Mouse (Mus musculus) liver (tissue): ENCODE measurements around the gene Dirc2.

ENCODE experiments used
- DNase-seq: peaks from one replicate; pipeline ENCODE4 v3.0.0-alpha.2; 2020; ENCODE audit warnings: mixed read lengths

Gene Dirc2

DNA sequence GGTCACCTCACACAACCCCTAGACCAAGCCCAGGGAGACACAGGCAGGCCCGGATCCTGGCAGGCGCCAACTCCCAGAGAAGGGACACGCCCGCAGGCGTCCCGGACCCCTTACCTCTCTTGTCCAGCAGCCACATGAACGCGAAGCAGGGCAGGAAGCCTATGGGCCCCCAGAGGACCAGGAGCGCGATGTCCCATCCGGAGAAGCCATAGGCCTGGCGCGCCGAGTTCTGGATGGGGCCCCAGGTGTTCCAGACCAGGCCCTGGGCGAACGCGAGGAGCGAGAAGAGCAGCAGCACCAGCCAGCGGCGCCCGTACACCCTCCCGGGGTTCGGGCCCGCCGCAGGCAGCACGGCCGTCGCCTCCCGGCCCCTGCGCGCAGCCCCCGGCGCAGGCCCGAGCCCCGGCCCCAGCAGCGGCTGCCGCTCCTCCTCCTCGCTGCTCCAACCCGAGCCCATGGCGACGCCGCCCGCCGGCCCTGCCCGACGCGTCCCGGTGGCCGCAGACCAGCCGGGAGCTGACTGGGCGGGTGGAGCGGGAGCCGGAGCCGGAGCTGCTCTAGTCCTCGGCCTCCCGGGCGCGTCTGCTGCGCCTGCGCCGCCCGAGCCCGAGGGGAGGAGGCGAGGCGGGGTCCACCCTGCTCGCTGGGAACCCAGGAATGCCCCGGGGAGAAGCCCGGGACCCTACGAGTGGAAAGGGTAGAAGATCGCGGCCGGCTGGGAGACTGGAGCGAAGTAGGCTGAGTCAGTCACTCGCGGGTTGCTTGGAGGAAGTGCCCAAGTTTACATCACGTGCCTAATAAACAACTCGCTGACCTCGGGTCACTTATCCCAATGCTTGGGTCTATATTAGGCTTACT lies at the start of gene Dirc2:
TSS of gene Dirc2 (minus strand) at position 572 of the 858 bp plus-strand sequence.
- DNase-seq, result peak; percentile 88

DNA sequence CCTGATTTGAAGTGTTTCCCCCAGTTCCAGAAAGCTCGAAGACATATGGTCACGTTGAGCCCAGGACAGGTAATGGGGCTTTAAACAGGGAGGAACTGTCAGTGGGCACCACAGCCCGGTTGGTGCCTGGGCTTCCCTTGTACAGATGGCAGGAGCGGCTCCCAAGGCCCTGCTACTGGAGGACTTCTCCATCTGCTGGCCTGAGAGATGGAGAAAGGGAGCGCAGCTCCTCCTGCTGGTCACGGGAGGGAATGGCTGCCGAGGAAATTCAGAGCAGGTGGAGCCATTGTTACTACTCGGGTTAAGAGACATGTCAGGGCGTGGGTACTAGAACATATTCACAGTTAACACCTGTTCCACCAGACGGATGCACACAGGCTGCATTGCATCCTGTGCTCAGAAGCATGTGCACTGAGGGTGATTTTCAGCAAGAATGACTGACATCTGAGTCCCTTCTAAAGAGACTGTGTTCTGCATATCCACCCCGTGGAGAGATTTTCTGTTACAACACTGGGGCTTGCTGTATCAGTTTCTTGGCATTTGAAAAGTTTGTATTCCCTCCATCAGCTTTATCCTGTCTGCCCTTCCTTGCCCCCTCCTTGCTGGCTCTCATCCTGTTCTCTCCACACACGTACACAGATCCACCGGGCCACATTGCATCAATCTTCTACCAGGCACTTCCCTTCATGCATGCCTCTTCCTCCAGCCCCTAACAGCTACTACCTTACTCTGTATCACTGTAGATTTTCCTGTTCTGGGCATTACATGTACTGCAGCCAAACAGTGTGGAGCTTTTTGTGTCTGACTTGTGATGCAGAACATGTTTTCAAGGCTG lies 48.3 kb upstream of the Dirc2 start:
- peak; percentile 83 for DNase-seq

DNA sequence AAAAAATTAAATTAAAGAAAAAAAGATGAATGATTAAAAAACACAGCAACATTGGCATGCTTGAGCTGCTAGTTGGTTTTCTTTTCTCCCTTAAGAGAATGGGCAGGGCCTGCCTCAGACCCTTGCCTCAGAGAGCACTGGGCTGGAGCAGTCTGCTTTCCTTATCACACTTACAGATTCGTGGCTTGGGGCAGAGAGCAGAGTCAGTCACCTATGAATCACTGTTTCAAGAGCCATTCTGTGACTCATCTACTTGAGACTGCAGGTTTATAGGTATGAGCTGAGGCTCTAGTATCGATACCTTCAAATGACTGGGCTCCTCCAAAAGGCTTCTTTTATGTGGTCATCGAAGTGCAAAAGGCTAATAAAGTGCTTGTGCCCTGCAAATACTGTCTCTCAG lies 44.0 kb upstream of the Dirc2 start:
- DNase-seq, result no peak

DNA sequence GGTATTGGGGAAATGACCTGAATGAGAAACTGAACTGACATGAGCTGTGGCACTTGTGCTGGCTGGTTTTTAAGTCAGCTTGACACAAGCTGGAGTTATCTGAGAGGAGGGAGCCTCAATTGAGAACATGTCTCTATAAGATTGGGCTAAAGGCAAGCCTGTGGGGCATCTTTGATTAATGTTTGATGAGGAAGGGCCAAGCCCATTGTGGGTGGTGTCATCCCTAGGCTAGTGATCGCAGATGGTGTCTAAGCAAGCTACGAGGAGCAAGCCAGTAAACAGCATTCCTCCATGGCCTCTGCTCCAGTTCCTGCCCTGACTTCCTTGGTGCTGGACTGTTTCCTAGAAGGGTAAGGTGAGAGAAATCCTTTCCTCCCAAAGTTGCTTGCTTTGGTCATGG lies 39.7 kb upstream of the Dirc2 start:
- DNase-seq, result peak; percentile 82

DNA sequence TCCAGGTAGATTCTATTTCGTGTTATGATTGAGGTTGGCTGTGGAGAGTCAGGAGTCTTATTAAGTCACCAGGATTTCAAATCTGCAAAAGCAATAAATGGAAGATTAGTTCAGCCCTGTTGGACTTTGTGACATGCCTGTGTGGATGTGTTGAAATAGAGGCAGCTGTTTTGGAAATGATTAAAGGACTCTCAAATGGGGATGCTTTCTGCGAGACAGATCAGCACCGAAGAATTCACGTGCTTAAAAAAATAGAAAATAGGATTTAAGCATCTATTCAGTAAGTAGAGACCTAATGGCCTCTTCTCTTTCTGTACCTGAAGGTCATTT lies 38.5 kb upstream of the Dirc2 start:
- DNase-seq, result no peak

DNA sequence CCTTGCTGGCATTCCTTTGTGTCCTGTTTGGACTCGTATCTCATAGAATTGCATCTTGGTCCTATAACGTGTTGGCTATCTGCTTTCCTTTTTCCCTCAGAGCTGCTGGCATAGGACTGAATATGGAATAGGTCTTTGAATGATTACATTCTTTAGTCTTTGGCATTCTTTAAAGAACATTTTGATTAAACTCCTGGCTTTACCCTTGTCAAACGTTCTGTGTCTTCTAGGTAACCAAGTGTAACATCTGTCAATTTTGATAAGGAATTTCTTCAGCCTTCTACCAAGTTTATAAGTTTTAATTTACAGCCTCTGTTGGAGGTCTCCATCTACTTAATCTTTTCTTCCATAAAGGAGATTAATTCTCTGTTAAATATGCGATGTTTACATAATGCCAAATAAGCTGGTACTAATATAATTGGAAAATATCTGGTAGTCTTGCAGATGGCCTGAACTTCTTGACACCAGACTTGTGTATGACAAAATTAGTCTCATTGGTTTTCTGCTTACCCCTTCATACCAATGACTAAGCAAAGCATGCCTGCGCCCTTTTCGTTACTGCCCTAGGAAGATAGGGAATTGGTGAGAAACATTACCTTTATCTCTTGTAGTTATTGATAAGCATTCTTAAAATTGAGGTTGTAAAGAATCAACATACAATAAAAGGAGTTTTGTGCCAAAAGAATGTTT lies 38.0 kb upstream of the Dirc2 start:
- DNase-seq, result peak; percentile 84

DNA sequence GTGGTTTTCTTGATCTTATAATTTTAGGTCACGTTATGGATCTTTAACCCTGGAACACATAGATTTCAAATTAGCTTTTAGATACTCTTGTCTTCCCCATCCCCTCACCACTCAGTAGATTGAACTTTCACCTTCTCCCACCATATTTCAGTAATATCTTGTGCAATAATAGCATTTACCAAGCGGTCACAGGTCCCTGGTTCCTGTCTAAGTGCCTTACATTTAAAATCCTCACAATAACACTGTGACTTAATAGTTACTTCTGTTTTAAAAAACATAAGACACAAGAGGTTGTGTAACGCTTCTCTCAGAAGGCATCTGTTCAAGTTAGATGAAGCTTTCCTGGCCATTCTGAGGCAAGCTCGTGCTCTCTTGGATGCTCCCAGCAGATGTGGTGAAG lies 34.6 kb upstream of the Dirc2 start:
- no peak for DNase-seq

DNA sequence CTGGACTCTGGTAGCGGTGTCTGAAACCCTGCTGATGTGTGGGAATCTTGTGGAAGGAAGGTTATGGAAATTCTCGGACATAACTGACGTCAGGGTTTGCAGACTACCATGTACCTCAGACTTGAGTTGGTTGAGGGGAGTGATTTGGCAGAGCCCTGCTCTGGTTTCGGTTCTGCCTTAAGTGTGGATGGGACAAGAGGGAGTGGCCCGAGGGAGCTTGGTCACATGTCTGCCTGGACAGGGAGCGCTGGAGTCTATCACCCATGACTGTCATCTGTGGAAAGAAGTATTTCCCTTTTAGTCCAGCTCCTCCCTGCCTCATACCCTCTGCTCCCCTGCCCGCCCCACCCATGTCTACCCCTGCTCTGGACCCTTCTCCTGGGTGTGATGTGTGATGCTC lies 33.0 kb upstream of the Dirc2 start:
- no peak for DNase-seq

DNA sequence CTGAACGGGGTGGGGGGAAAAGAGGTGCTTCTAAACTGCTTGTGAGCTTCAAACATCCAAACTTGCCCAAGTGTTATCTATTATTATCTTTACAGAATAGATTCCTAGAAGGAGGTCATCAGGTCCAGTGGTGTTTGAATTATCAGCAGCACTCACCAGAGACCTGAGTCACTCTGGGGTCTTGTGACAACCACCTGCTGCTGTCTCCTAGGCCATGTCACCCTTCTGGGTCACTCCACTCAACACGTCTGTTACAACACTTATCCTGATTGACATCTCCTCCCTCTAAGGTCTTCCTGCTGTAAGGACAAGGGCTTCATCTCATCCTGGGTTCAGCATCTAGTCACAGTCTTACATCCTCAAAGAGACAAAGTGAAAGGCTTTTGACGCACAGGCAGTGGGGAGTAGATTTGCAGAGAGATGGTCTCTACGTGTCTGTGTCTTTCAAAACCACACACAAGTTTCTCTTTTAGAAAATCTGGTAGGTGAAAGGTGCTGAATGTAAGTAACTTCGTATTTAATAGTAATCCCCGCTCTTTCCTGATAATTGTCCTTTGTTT lies 22.9 kb upstream of the Dirc2 start:
- DNase-seq, result no peak

DNA sequence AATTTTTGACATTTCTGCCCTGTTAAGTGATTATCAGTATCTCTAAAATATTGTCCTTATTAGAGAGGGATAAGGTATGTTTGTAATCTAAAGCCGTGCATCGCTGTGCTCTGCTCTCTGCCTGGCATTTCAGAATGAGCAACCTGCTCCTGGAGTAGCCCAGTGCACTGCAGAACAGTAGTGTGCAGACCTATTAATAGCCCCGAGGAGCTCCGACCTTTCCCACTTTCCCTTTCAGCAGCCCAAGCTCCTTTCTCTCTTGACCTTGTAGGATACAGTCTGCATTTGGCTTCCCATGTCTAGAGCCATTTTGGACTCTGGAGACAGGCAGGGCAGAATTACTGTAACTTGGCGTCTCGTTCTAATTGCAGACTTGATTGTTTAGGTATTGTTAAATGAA lies 19.2 kb upstream of the Dirc2 start:
- no peak for DNase-seq

DNA sequence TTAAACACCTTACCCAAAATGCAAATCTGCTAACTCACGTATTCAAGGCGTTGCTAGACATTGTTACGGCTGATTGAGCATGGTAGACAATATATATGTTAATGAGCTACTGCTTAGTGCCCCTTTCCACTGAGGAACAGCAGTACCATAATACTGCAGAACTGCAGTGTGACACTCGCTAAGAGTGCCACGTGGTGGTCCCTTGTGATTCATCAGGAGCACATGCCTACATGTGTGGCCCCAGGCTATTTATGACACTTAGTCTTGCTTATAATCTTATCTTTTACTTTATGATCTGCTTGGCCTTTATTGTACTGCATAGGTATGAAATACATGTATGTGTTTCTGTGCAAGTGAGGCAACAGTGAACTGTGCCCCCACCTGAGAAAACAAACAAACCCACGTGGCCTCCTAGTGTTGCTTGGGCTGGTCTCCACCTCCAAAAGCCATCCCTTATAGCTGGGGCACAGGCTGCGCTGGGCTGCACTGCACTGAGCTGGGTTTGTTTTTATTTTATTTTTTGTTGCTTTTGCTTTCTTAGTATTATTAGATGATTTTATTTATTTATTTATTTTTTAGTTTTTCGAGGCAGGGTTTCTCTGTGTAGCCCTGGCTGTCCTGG lies 18.5 kb upstream of the Dirc2 start:
- no peak for DNase-seq

DNA sequence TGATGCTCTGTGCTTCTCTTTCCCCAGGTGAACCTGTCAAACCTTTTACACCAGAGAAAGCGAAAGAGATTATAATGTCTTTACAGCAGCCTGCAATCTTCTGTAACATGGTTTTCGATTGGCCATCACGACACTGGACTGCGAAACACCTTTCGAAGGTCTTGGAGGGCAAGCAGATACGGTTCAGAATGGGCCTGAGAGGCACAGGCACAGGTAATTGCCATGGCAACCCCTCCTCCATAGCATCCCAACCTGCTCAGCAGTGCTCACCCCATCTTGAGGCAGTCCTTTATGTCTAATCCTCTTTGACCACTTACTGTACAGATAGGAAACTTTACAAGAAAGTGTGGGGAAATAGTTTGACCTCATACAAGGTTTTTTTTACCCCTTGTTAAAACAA lies 18.0 kb upstream of the Dirc2 start:
- no peak for DNase-seq

DNA sequence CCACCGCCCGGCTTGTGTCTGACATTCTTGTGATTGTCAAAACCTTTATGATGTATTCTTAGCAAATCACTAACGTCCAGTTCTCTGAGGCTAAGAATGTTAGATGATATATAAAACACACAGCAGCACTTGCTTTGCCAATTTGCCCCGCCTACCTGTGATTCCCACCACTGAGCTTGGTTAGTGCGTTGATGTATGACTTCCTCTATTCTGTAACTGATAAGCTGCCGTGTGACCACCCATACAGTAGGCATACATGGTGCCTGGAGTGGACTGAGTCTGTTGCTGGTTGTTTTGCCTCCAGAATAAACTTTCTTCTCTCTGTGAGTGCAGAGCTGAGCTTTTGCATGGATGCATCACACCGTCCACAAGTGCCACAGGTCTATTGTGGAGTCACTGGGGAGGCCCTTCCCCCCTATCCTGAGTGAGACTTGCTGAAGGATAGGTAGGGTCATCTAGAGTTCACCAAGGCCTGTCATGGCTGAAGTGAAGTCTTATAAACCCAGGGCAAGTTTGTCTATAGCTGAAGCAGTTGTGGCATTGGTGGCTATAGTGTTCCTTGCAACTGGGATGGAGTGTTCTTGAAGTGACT lies 15.1 kb upstream of the Dirc2 start:
- no peak for DNase-seq

DNA sequence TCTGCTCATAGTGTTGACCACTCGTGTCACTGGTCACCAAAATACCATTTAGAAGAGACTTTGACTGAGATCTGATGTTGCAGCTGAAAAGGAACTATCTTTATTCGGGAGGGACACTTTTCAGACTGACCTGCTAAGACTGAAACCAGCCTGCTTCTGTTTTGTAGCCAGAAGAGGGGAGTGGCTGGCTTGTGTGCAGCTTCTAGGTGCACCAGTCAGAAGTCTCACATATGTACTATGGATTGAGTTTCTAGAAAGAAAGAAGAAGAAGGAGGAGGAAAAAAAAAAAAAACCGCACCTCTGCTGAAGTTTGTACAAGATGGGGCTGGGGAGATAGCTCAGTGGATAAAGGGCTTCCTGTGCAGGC lies 14.0 kb upstream of the Dirc2 start:
- no peak for DNase-seq

DNA sequence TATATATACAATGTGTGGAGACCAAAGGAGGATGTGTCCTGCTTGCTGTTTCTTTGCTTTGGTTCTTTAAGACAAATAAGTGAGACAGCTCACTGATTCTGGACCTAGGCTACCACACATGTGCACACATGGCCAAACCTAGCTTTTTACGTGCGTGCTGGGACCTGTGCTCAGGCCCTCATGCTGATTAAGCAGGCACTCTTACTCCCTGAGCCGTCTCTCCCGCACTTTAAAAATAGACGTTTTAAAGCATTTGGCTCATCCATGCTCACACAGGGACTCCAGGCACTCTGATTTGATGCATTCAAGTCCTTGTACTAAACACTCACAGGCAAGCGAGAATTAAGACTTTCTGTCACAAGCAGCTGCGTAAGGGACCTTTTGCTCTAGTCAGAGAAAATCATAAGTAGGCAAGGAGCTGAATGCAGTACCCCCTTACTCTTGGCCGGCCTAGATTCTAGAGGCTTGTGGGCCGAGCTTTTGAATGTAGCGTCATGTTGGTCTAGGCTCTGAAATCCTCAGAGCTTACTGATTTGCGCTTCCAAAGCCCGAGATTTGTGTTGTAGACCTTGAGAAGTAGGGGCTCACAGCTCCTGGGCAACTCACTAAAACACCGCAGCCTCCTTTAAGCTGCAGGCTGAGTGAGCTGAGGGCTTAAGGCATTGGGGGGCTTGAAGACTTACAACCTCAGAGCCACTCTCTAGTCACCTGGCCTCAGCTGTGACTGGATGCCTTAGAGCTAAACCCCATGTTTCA lies 13.5 kb upstream of the Dirc2 start:
- DNase-seq, result no peak

DNA sequence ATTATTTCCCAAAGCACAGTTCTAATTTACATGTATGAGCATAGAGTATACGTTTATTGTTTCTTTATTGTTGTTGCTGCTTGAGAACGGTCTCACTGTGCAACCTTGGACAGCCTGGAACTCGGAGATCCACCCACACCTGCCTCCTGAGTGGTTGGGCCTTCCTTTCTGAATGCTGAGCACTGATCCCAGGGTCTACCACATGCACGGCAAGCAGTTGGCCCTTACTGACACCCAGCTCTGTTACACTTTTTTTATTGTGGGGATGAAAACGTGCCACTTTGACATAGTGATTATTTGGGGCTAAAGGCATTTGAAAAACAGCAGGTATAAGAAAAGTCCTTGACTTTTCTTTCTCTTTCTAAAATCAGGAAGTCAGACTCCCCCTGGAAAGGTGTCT lies 12.5 kb upstream of the Dirc2 start:
- DNase-seq, result no peak

DNA sequence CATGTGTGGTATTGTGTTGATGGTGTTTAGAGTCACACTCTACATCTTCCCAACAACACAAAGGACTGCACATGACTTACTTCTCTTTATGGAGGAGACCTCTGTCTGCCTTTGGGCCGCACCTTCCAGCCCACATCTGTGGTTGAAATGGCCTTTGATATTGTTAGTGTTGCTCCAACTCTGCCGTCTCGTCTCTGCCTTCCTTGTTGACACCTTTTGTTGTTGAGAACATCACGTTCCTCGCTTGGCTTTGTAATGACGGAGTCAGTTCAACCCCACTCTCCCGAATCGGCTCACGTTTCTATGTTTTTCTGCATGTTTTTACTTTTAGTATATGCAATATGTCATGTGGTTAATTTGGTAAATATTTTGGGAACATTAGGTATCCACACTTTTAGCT lies 11.9 kb upstream of the Dirc2 start:
- DNase-seq, result no peak

DNA sequence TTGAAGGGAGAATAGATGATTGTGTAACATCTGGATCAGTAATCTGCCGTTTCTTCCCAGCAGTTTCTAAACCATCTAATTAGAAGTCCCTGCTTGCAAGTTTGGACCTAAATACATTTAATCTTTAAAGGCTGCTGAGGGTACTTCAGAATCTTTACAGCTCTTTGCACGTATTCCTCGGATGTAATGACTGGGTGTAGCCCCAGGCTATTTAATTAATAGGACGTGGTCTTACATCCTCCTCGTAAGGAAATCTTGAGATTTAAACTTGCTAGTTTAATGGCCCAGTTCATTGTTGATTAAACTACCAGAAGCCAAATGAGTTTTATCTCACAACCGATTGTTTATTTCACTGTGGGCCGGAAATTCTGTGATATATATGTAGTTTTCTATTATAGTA lies 10.5 kb upstream of the Dirc2 start:
- no peak for DNase-seq

DNA sequence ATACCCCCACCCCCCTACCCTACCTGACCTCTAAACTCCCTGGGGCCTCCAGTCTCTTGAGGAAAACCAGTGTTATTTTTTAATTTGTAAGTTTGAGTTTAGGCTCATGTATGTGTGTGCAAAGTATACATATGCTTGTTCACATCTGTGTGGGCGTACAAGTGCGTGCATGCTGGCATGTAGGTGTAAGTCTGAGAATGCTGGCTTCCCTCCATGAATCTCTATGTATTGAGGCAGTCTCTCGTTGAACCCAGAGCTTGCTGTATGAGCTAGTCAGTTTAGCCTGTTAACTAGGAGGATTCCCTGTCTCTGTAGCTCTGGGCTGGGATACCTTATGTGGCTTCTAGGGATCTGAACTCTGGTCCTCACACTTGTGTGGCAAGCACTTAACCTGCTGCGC lies 8.6 kb upstream of the Dirc2 start:
- no peak for DNase-seq

DNA sequence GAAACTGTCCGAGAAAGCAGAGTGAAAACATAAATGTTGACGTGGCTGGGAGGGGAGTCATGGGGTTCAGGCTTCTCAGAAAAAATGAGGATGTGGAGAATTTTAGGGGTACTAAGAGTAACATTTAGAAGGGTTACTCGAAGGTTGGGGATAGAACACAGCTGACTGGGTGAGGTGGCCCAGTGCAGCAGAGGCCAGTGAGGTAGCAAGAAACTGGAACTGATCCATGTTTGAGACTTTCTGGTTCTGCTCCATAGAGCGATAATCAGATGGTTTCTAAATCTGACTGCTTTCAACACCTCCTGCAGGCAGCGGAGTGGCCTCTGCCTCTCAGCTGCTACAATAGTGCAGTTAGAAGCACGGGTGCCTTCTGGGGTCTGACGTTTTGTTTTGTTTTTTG lies 7.6 kb upstream of the Dirc2 start:
- no peak for DNase-seq

DNA sequence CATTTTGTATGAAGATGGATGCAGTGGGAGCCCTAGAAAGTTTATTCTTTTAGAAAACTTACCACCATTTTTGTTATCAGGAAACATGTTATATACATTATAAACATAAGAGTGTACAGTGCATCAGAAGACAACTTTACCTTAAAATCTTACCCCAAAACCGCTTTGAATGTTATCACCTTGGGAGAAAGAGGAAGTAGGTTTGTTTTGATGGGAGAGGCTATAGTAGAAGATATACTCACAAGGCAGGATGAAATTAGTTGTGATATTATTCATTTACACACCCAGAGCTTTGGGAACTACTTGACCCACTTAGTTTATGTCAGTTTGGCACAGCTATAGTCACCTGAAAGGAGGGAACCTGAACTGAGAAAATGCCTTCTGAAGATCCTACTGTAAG lies 6.7 kb upstream of the Dirc2 start:
- DNase-seq, result no peak

DNA sequence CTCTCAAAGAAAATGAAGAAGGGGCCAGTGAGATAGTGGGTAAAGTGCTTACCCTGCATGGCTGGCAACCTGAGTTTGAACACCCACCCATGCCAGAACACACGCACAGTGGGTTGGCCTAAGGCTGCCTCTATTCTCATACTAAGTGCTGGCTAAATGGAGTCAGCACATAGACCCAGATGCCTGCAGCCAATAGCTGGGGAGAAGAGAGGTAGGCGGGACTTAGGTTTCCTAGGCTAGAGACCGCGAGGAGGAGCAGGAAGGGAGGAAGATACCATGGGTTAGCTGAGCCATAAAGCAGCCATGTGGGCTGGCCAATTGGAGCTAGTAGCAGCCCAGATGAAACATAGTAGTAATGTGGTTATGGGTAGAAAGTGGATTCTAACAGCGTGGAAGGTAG lies 3.4 kb upstream of the Dirc2 start:
- peak; percentile 57 for DNase-seq
